8 mouse cellular contexts compared by ENCODE assay signal in genomic region chr17:56751404-56752072, GRCm38 (mm10). TPM values are rescaled to one million over a fixed set of nuclear protein-coding genes. Genes with fewer than 3 reads are reported as not detected.
DNase-seq lines count a peak whose midpoint lies in the region; ATAC-seq and TF ChIP-seq lines count a peak whose summit lies in the region.

No protein-coding gene starts in this region.

- peak overlapping the region; percentile 32 for H3K4me3 ChIP-seq in liver, embryonic 11.5 days (ENCODE audit: low read depth, low read length)
- H3K4me3 ChIP-seq in neural tube, embryonic 14.5 days (ENCODE audit: low read depth, low read length): peak overlapping the region; percentile 23

- H3K27ac ChIP-seq in liver, embryonic 11.5 days (ENCODE audit: low read depth, low read length): no peak overlapping the region
- no peak overlapping the region for H3K27ac ChIP-seq in neural tube, embryonic 14.5 days (ENCODE audit: low read depth, low read length)

- no peak overlapping the region for H3K9ac ChIP-seq in liver, embryonic 11.5 days (ENCODE audit: low read depth, low read length)
- no peak overlapping the region for H3K9ac ChIP-seq in neural tube, embryonic 14.5 days (replicated peaks; ENCODE audit: low read depth, low read length)

- WGBS in liver, embryonic 11.5 days: 20% methylated on average over 71 of the region's 71 CpGs
- 21% methylated on average over 58 of the region's 71 CpGs for WGBS in neural tube, embryonic 14.5 days

- H3K27me3 ChIP-seq in liver, embryonic 11.5 days (replicated peaks; ENCODE audit: control insufficient read depth, insufficient read depth, low read length): peaks cover 65% of the 10 kb centered on the region
- H3K27me3 ChIP-seq in neural tube, embryonic 14.5 days (ENCODE audit: control insufficient read depth, insufficient read depth, low read length): peaks cover 40% of the 10 kb centered on the region

- TF ChIP-seq POLR2A in brain, embryonic 14.5 days (IDR thresholded peaks at IDR 0.05; ENCODE audit: borderline replicate concordance, extremely low read depth, insufficient read depth, insufficient read length, poor library complexity, severe bottlenecking): 0 out of 2 replicates have a peak, but pooled peaks have one; percentile 52

- H3K36me3 ChIP-seq in liver, embryonic 11.5 days (ENCODE audit: control insufficient read depth, insufficient read depth, low read length): no peaks in the 10 kb centered on the region
- no peaks in the 10 kb centered on the region for H3K36me3 ChIP-seq in neural tube, embryonic 14.5 days (ENCODE audit: control insufficient read depth, insufficient read depth, low read length)

- H3K4me1 ChIP-seq in liver, embryonic 11.5 days (replicated peaks; ENCODE audit: control insufficient read depth, insufficient read depth, low read length): peaks cover 10% of the 10 kb centered on the region
- H3K4me1 ChIP-seq in neural tube, embryonic 14.5 days (ENCODE audit: control insufficient read depth, insufficient read depth, low read length): no peaks in the 10 kb centered on the region

- H3K9me3 ChIP-seq in liver, embryonic 11.5 days (ENCODE audit: control insufficient read depth, low read length): no peaks in the 10 kb centered on the region
- H3K9me3 ChIP-seq in neural tube, embryonic 14.5 days (ENCODE audit: control insufficient read depth, low read length): no peaks in the 10 kb centered on the region

- DNase-seq in frontal cortex, postnatal 36 days (ENCODE audit: low spot score in 2 of 2): no peak
- DNase-seq in brain, embryonic 14.5 days (ENCODE audit: low read depth): peak; percentile 89
- peak; percentile 60 for DNase-seq in heart, postnatal 4 days
- peak; percentile 66 for DNase-seq in liver, embryonic 11.5 days (ENCODE audit: low spot score)
- no peak for DNase-seq in layer of hippocampus, adult 8-10 months (ENCODE audit: low spot score in 2 of 2)

- no peak for TF ChIP-seq CTCF in brain, embryonic 14.5 days (IDR thresholded peaks at IDR 0.05; ENCODE audit: borderline replicate concordance, extremely low read depth, insufficient read depth, insufficient read length)

- H3K4me2 ChIP-seq in liver, embryonic 11.5 days: peak overlapping the region; percentile 57
- H3K4me2 ChIP-seq in neural tube, embryonic 14.5 days (ENCODE audit: low read depth, low read length): peak overlapping the region; percentile 36

- ATAC-seq in frontal cortex, adult (ENCODE audit: low TSS enrichment): peak; percentile 65; the same call in 1 of the 2 replicates
- peak; percentile 72 for ATAC-seq in liver, embryonic 11.5 days (replicated peaks; ENCODE audit: low FRiP score)
- peak; percentile 87 for ATAC-seq in neural tube, embryonic 14.5 days (ENCODE audit: low read depth)
- no peak for ATAC-seq in megakaryocyte, adult 5-6 weeks (ENCODE audit: poor library complexity, severe bottlenecking)

RNA-seq across cellular contexts. Expression of gene Nrtn, which starts 5.8 kb away (rescaled TPM):
- polyA plus RNA-seq in brain, embryonic 14.5 days (2012; rRNA removed): 5.2 and 5.4 TPM in 2 replicates
- total RNA-seq in heart, postnatal 4 days (2021): 10 to 100 TPM; 22.4 to 22.5 TPM
- polyA plus RNA-seq in liver, embryonic 11.5 days (2014; fragmentation: Nextera tagmentation; extraction: Ambion mirVana): 5.2 and 5.3 TPM in 2 replicates
- polyA plus RNA-seq in neural tube, embryonic 14.5 days (2014; fragmentation: Nextera tagmentation; extraction: Ambion mirVana): 1.9 and 2.9 TPM in 2 replicates
- 1 to 10 TPM; 2.3 to 3.3 (median 2.6) TPM for total RNA-seq in layer of hippocampus, adult 8-10 months (2022)
- total RNA-seq in megakaryocyte, adult 5-6 weeks (2015): not detected in 2 replicates
- not detected in 2 replicates for total RNA-seq in megakaryocyte, adult 5-6 weeks (2017)

RNA-seq across cellular contexts. Expression of gene Dus3l, which starts 13.0 kb away (rescaled TPM):
- polyA plus RNA-seq in brain, embryonic 14.5 days (2012; rRNA removed): 139 and 198 TPM in 2 replicates
- total RNA-seq in heart, postnatal 4 days (2021): 10 to 100 TPM; 22.8 to 23.5 TPM
- 34.5 and 36.9 TPM in 2 replicates for polyA plus RNA-seq in liver, embryonic 11.5 days (2014; fragmentation: Nextera tagmentation; extraction: Ambion mirVana)
- polyA plus RNA-seq in neural tube, embryonic 14.5 days (2014; fragmentation: Nextera tagmentation; extraction: Ambion mirVana): 79.0 and 81.0 TPM in 2 replicates
- total RNA-seq in layer of hippocampus, adult 8-10 months (2022): 10 to 100 TPM; 65.0 to 75.5 (median 71.4) TPM
- total RNA-seq in megakaryocyte, adult 5-6 weeks (2015): 8.4 and 8.7 TPM in 2 replicates
- 10.5 and 14.6 TPM in 2 replicates for total RNA-seq in megakaryocyte, adult 5-6 weeks (2017)

RNA-seq across cellular contexts. Expression of gene Prr22, which starts 18.5 kb away (rescaled TPM):
- 3.1 and 3.9 TPM in 2 replicates for polyA plus RNA-seq in brain, embryonic 14.5 days (2012; rRNA removed)
- total RNA-seq in heart, postnatal 4 days (2021): under 1 TPM; 0.41 to 0.61 TPM
- polyA plus RNA-seq in liver, embryonic 11.5 days (2014; fragmentation: Nextera tagmentation; extraction: Ambion mirVana): 1.6 and 1.8 TPM in 2 replicates
- polyA plus RNA-seq in neural tube, embryonic 14.5 days (2014; fragmentation: Nextera tagmentation; extraction: Ambion mirVana): 0.53 and 0.70 TPM in 2 replicates
- total RNA-seq in layer of hippocampus, adult 8-10 months (2022): 1 to 10 TPM in 3 of 4 experiments, under 1 TPM in 1; 0.68 to 1.8 (median 1.6) TPM
- total RNA-seq in megakaryocyte, adult 5-6 weeks (2015): 0.32 and 0.85 TPM in 2 replicates
- not detected in 2 replicates for total RNA-seq in megakaryocyte, adult 5-6 weeks (2017)

RNA-seq across cellular contexts. Expression of gene Vmac, which starts 33.7 kb away (rescaled TPM):
- polyA plus RNA-seq in brain, embryonic 14.5 days (2012; rRNA removed): 18.2 and 18.8 TPM in 2 replicates
- total RNA-seq in heart, postnatal 4 days (2021): 1 to 10 TPM; 5.3 to 8.0 TPM
- polyA plus RNA-seq in liver, embryonic 11.5 days (2014; fragmentation: Nextera tagmentation; extraction: Ambion mirVana): 9.1 and 10.7 TPM in 2 replicates
- 16.9 and 19.4 TPM in 2 replicates for polyA plus RNA-seq in neural tube, embryonic 14.5 days (2014; fragmentation: Nextera tagmentation; extraction: Ambion mirVana)
- total RNA-seq in layer of hippocampus, adult 8-10 months (2022): 10 to 100 TPM; 10.3 to 15.4 (median 12.5) TPM
- 3.6 and 4.1 TPM in 2 replicates for total RNA-seq in megakaryocyte, adult 5-6 weeks (2015)
- 2.7 and 2.8 TPM in 2 replicates for total RNA-seq in megakaryocyte, adult 5-6 weeks (2017)

RNA-seq across cellular contexts. Expression of gene Ndufa11, which starts 34.0 kb away (rescaled TPM):
- 313 and 400 TPM in 2 replicates for polyA plus RNA-seq in brain, embryonic 14.5 days (2012; rRNA removed)
- 100 to 1,000 TPM; 705 to 809 TPM for total RNA-seq in heart, postnatal 4 days (2021)
- polyA plus RNA-seq in liver, embryonic 11.5 days (2014; fragmentation: Nextera tagmentation; extraction: Ambion mirVana): 343 and 358 TPM in 2 replicates
- 570 and 693 TPM in 2 replicates for polyA plus RNA-seq in neural tube, embryonic 14.5 days (2014; fragmentation: Nextera tagmentation; extraction: Ambion mirVana)
- total RNA-seq in layer of hippocampus, adult 8-10 months (2022): 100 to 1,000 TPM; 161 to 224 (median 198) TPM
- 108 and 113 TPM in 2 replicates for total RNA-seq in megakaryocyte, adult 5-6 weeks (2015)
- total RNA-seq in megakaryocyte, adult 5-6 weeks (2017): 77.8 and 92.8 TPM in 2 replicates

Comparison
In these comparisons a context has a peak if more than half of its experiments do, and no peak if none do; other contexts are left out.
1. DNase-seq: peak in brain, embryonic 14.5 days (single experiment), heart, postnatal 4 days (single experiment) and liver, embryonic 11.5 days (single experiment); none in frontal cortex, postnatal 36 days (0 of 2) and layer of hippocampus, adult 8-10 months (0 of 2).
2. RNA of gene Nrtn, which starts 5.8 kb away (total RNA-seq): 22.4 to 22.5 TPM in heart, postnatal 4 days; 2.3 to 3.3 TPM in layer of hippocampus, adult 8-10 months and not detected in megakaryocyte, adult 5-6 weeks; every median in the first group is over 4 times any median in the second.